Comparison of ENCODE assay signal across 8 mouse cellular contexts in genomic region chr14:50969558-50970544, GRCm38 (mm10). TPM values are rescaled to one million over a fixed set of nuclear protein-coding genes. Genes with fewer than 3 reads are reported as not detected.
DNase-seq lines count a peak whose midpoint lies in the region; ATAC-seq and TF ChIP-seq lines count a peak whose summit lies in the region.

No protein-coding gene starts in this region.

- peaks cover 0 to 8% of the 10 kb centered on the region in 2 experiments; a peak in 1 of 4 replicates for H3K4me1 ChIP-seq in ES-E14 (ENCODE audit: control insufficient read depth in 2 of 2, insufficient read depth in 2 of 2, low read length in 2 of 2, poor library complexity in 1 of 2)
- H3K4me1 ChIP-seq in forebrain, embryonic 14.5 days (ENCODE audit: control insufficient read depth, insufficient read depth, low read length), result no peaks in the 10 kb centered on the region; the same call in 1 of the 2 replicates
- H3K4me1 ChIP-seq in hindbrain, embryonic 10.5 days (replicated peaks), result peaks cover 23% of the 10 kb centered on the region
- H3K4me1 ChIP-seq in liver, embryonic 12.5 days, result peaks cover 14% of the 10 kb centered on the region; the same call in 1 of the 2 replicates

- H3K27ac ChIP-seq in ES-E14 (ENCODE audit: insufficient read depth, low read depth, low read length, poor library complexity, severe bottlenecking), result peak overlapping the region; percentile 91; the same call in 1 of the 2 replicates
- no peak overlapping the region for H3K27ac ChIP-seq in forebrain, embryonic 14.5 days (ENCODE audit: low read depth, low read length)
- peak overlapping the region; percentile 65 for H3K27ac ChIP-seq in hindbrain, embryonic 10.5 days
- H3K27ac ChIP-seq in liver, embryonic 12.5 days, result no peak overlapping the region

- H3K36me3 ChIP-seq in ES-E14 (ENCODE audit: control insufficient read depth, insufficient read depth, low read length, poor library complexity, severe bottlenecking), result no peaks in the 10 kb centered on the region
- H3K36me3 ChIP-seq in forebrain, embryonic 14.5 days (ENCODE audit: control insufficient read depth, insufficient read depth, low read length), result no peaks in the 10 kb centered on the region
- no peaks in the 10 kb centered on the region for H3K36me3 ChIP-seq in hindbrain, embryonic 10.5 days
- no peaks in the 10 kb centered on the region for H3K36me3 ChIP-seq in liver, embryonic 12.5 days

- no peak overlapping the region for H3K4me3 ChIP-seq in ES-E14 (ENCODE audit: insufficient read depth in 1 of 2, low read depth in 1 of 2, low read length in 2 of 2, poor library complexity in 1 of 2, severe bottlenecking in 1 of 2)
- no peak overlapping the region for H3K4me3 ChIP-seq in forebrain, embryonic 14.5 days (ENCODE audit: low read depth, low read length)
- H3K4me3 ChIP-seq in hindbrain, embryonic 10.5 days, result peak overlapping the region; percentile 12; the same call in 1 of the 2 replicates
- H3K4me3 ChIP-seq in liver, embryonic 12.5 days, result no peak overlapping the region

- peak; percentile 57; the same call in 1 of the 2 replicates for ATAC-seq in forebrain, embryonic 14.5 days
- no peak for ATAC-seq in liver, embryonic 12.5 days
- no peak for ATAC-seq in CD4-positive, CD25-positive, alpha-beta regulatory T cell, adult 4 months

- DNase-seq in ES-E14 (ENCODE audit: low read depth, low spot score), result peak; percentile 69
- peak; percentile 12 for DNase-seq in cerebellum, adult 11 months
- peak; percentile 66 for DNase-seq in forebrain, embryonic 14.5 days (ENCODE audit: low spot score)
- peak; percentile 20 for DNase-seq in hindbrain, embryonic 10.5 days (ENCODE audit: low spot score)
- DNase-seq in retina, postnatal 1 day, result peak; percentile 47
- DNase-seq in gastrocnemius, postnatal 4 days (ENCODE audit: low spot score in 2 of 2), result no peak

- WGBS in forebrain, embryonic 14.5 days, result 5% methylated on average over 12 of the region's 12 CpGs
- WGBS in hindbrain, embryonic 10.5 days, result 19% methylated on average over 12 of the region's 12 CpGs
- 25% methylated on average over 12 of the region's 12 CpGs for WGBS in liver, embryonic 12.5 days (ENCODE audit: insufficient replicate concordance)

- no peak overlapping the region for H3K9ac ChIP-seq in ES-E14 (ENCODE audit: insufficient read depth, low read depth, low read length, poor library complexity, severe bottlenecking)
- no peak overlapping the region for H3K9ac ChIP-seq in forebrain, embryonic 14.5 days (ENCODE audit: low read length)
- H3K9ac ChIP-seq in liver, embryonic 12.5 days, result 0 out of 2 replicates have a peak overlapping the region, but pooled peaks have one; percentile 12

- no peak overlapping the region for H3K4me2 ChIP-seq in forebrain, embryonic 14.5 days (ENCODE audit: low read length)
- no peak overlapping the region for H3K4me2 ChIP-seq in liver, embryonic 12.5 days

- in situ Hi-C loops in ES-E14 (cut with MboI; ENCODE audit: low sequenced_read_pairs in 2 of 2, unreplicated experiment in 2 of 2), result no loop called here

- H3K9me3 ChIP-seq in ES-E14 (ENCODE audit: control insufficient read depth, insufficient read depth, low read depth, low read length), result no peaks in the 10 kb centered on the region
- no peaks in the 10 kb centered on the region for H3K9me3 ChIP-seq in forebrain, embryonic 14.5 days (replicated peaks; ENCODE audit: control insufficient read depth, low read length)
- H3K9me3 ChIP-seq in hindbrain, embryonic 10.5 days, result no peaks in the 10 kb centered on the region
- H3K9me3 ChIP-seq in liver, embryonic 12.5 days (replicated peaks), result no peaks in the 10 kb centered on the region

- H3K27me3 ChIP-seq in forebrain, embryonic 14.5 days (replicated peaks; ENCODE audit: control insufficient read depth, insufficient read depth, low read length), result no peaks in the 10 kb centered on the region
- no peaks in the 10 kb centered on the region for H3K27me3 ChIP-seq in hindbrain, embryonic 10.5 days (ENCODE audit: insufficient read depth, poor library complexity, severe bottlenecking)
- no peaks in the 10 kb centered on the region for H3K27me3 ChIP-seq in liver, embryonic 12.5 days (replicated peaks)

TF ChIP-seq in ES-E14, 5 proteins besides CTCF, POLR2A, EP300 and RAD21:
- TF ChIP-seq ZNF384 (IDR thresholded peaks at IDR 0.05; ENCODE audit: low read depth, low read length) (peak; percentile 82), ZC3H11A (IDR thresholded peaks at IDR 0.05; ENCODE audit: borderline replicate concordance, low read depth, low read length) (no peak)

RNA-seq across cellular contexts. Expression of gene Pnp2, which starts 14.1 kb away (rescaled TPM):
- 1.1 and 2.2 TPM in 2 replicates for total RNA-seq in ES-E14 (2012; rRNA removed)
- polyA plus RNA-seq in forebrain, embryonic 14.5 days (2014; fragmentation: Nextera tagmentation; extraction: Ambion mirVana), result 0.46 and 0.69 TPM in 2 replicates
- polyA plus RNA-seq in hindbrain, embryonic 10.5 days (2016; fragmentation: Nextera tagmentation; extraction: Ambion mirVana), result 0.54 and 0.86 TPM in 2 replicates
- polyA plus RNA-seq in liver, embryonic 12.5 days (2016; fragmentation: Nextera tagmentation; extraction: Ambion mirVana), result 4.0 and 4.3 TPM in 2 replicates
- under 1 TPM; 0.67 to 0.71 TPM for total RNA-seq in gastrocnemius, postnatal 4 days (2021)
- 1 to 10 TPM; 1.1 to 1.2 TPM for polyA plus RNA-seq in CD4-positive, CD25-positive, alpha-beta regulatory T cell, adult 4 months (2017; shearing (Covaris generic))

RNA-seq across cellular contexts. Expression of gene Gm49342, which starts 25.5 kb away (rescaled TPM):
- 25.4 and 26.2 TPM in 2 replicates for total RNA-seq in ES-E14 (2012; rRNA removed)
- polyA plus RNA-seq in forebrain, embryonic 14.5 days (2014; fragmentation: Nextera tagmentation; extraction: Ambion mirVana), result 2.5 TPM in 1 of 2 replicates, not detected in the other
- not detected in 2 replicates for polyA plus RNA-seq in hindbrain, embryonic 10.5 days (2016; fragmentation: Nextera tagmentation; extraction: Ambion mirVana)
- not detected in 2 replicates for polyA plus RNA-seq in liver, embryonic 12.5 days (2016; fragmentation: Nextera tagmentation; extraction: Ambion mirVana)
- total RNA-seq in gastrocnemius, postnatal 4 days (2021), result 1 to 10 TPM; 7.9 to 8.5 TPM
- polyA plus RNA-seq in CD4-positive, CD25-positive, alpha-beta regulatory T cell, adult 4 months (2017; shearing (Covaris generic)), result 1 to 10 TPM; 3.4 to 9.3 TPM

RNA-seq across cellular contexts. Expression of gene Rnase10, which starts 37.7 kb away (rescaled TPM):
- total RNA-seq in ES-E14 (2012; rRNA removed), result not detected in 2 replicates
- polyA plus RNA-seq in forebrain, embryonic 14.5 days (2014; fragmentation: Nextera tagmentation; extraction: Ambion mirVana), result not detected in 2 replicates
- 0.10 TPM in 1 of 2 replicates, not detected in the other for polyA plus RNA-seq in hindbrain, embryonic 10.5 days (2016; fragmentation: Nextera tagmentation; extraction: Ambion mirVana)
- polyA plus RNA-seq in liver, embryonic 12.5 days (2016; fragmentation: Nextera tagmentation; extraction: Ambion mirVana), result 0.07 TPM in 1 of 2 replicates, not detected in the other
- not detected for total RNA-seq in gastrocnemius, postnatal 4 days (2021)
- not detected for polyA plus RNA-seq in CD4-positive, CD25-positive, alpha-beta regulatory T cell, adult 4 months (2017; shearing (Covaris generic))

RNA-seq across cellular contexts. Expression of gene Pnp, which starts 39.0 kb away (rescaled TPM):
- total RNA-seq in ES-E14 (2012; rRNA removed), result 74.8 and 115 TPM in 2 replicates
- 20.5 and 28.2 TPM in 2 replicates for polyA plus RNA-seq in forebrain, embryonic 14.5 days (2014; fragmentation: Nextera tagmentation; extraction: Ambion mirVana)
- 72.3 and 83.2 TPM in 2 replicates for polyA plus RNA-seq in hindbrain, embryonic 10.5 days (2016; fragmentation: Nextera tagmentation; extraction: Ambion mirVana)
- 75.0 and 76.1 TPM in 2 replicates for polyA plus RNA-seq in liver, embryonic 12.5 days (2016; fragmentation: Nextera tagmentation; extraction: Ambion mirVana)
- 10 to 100 TPM; 12.7 to 13.9 TPM for total RNA-seq in gastrocnemius, postnatal 4 days (2021)
- polyA plus RNA-seq in CD4-positive, CD25-positive, alpha-beta regulatory T cell, adult 4 months (2017; shearing (Covaris generic)), result 10 to 100 TPM; 61.1 to 62.9 TPM

RNA-seq across cellular contexts. Expression of gene Pip4p1, which starts 39.2 kb away (rescaled TPM):
- total RNA-seq in ES-E14 (2012; rRNA removed), result 19.4 and 42.3 TPM in 2 replicates
- polyA plus RNA-seq in forebrain, embryonic 14.5 days (2014; fragmentation: Nextera tagmentation; extraction: Ambion mirVana), result 81.4 and 86.0 TPM in 2 replicates
- polyA plus RNA-seq in hindbrain, embryonic 10.5 days (2016; fragmentation: Nextera tagmentation; extraction: Ambion mirVana), result 59.0 and 63.9 TPM in 2 replicates
- 26.1 and 30.6 TPM in 2 replicates for polyA plus RNA-seq in liver, embryonic 12.5 days (2016; fragmentation: Nextera tagmentation; extraction: Ambion mirVana)
- total RNA-seq in gastrocnemius, postnatal 4 days (2021), result 10 to 100 TPM; 23.5 to 25.2 TPM
- 1 to 10 TPM; 2.9 to 3.4 TPM for polyA plus RNA-seq in CD4-positive, CD25-positive, alpha-beta regulatory T cell, adult 4 months (2017; shearing (Covaris generic))

Comparison
In these comparisons a context has a peak if more than half of its experiments do, and no peak if none do; other contexts are left out.
1. DNase-seq: peak in ES-E14 (single experiment), cerebellum, adult 11 months (single experiment), forebrain, embryonic 14.5 days (single experiment), hindbrain, embryonic 10.5 days (single experiment) and retina, postnatal 1 day (single experiment); none in gastrocnemius, postnatal 4 days (0 of 2).
2. H3K27ac ChIP-seq: peak in ES-E14 (single experiment) and hindbrain, embryonic 10.5 days (single experiment); none in forebrain, embryonic 14.5 days (single experiment) and liver, embryonic 12.5 days (single experiment).